Mouse (Mus musculus) limb, embryonic 11.5 days (tissue): ENCODE measurements around the gene Gps1. TPM values are rescaled to one million over a fixed set of nuclear protein-coding genes. Genes with fewer than 3 reads are reported as not detected.

Source experiments
- ATAC-seq: fragments of 200-750 bp; cut with Nextera tagmentation; 2 replicates; pipeline ENCODE4 v1.8.0; 2017; ENCODE audit warnings: low read depth; ENCODE audit not compliant: insufficient number of reproducible peaks, low FRiP score, low TSS enrichment
- DNase-seq: peaks from one replicate; pipeline ENCODE4 v3.0.0-alpha.2; 2015; ENCODE audit warnings: low spot score
- H3K27ac ChIP-seq: fragments of 300-500 bp; sonication (generic); replicated peaks from 2 replicates; pipeline ENCODE4 v1.5.1; 2014; ENCODE audit warnings: low read depth, mild to moderate bottlenecking, low read length
- H3K27me3 ChIP-seq: fragments of 300-500 bp; sonication (generic); 2 replicates; pipeline ENCODE4 v1.6.1; 2014; ENCODE audit warnings: mild to moderate bottlenecking, low read length, mixed read lengths; ENCODE audit not compliant: control insufficient read depth, insufficient read depth
- H3K36me3 ChIP-seq: fragments of 300-500 bp; sonication (generic); 2 replicates; pipeline ENCODE4 v1.6.1; 2014; ENCODE audit warnings: mild to moderate bottlenecking, low read length, moderate library complexity, mixed read lengths; ENCODE audit not compliant: control insufficient read depth, insufficient read depth
- H3K4me1 ChIP-seq: fragments of 300-500 bp; sonication (generic); 2 replicates; pipeline ENCODE4 v1.6.1; 2014; ENCODE audit warnings: low read length, mixed read lengths; ENCODE audit not compliant: control insufficient read depth, insufficient read depth
- H3K4me2 ChIP-seq: fragments of 300-500 bp; sonication (generic); 2 replicates; pipeline ENCODE4 v1.6.1; 2014; ENCODE audit warnings: low read depth, mild to moderate bottlenecking, moderate library complexity; ENCODE audit not compliant: severe bottlenecking
- H3K4me3 ChIP-seq: fragments of 300-500 bp; sonication (generic); 2 replicates; pipeline ENCODE4 v1.5.1; 2014; ENCODE audit warnings: low read depth, low read length
- H3K9ac ChIP-seq: fragments of 300-500 bp; sonication (generic); 2 replicates; pipeline ENCODE4 v1.6.1; 2014; ENCODE audit warnings: mild to moderate bottlenecking, low read length
- H3K9me3 ChIP-seq: fragments of 300-500 bp; sonication (generic); 2 replicates; pipeline ENCODE4 v1.6.1; 2016; ENCODE audit warnings: low read length; ENCODE audit not compliant: control insufficient read depth
- WGBS: fragments of 180-500 bp; shearing (Covaris S2); extraction: QIAGEN DNeasy Blood & Tissue Kit; methylation state at CpG from one replicate; pipeline ENCODE4 v1.1.7; 2014; 5-methylcytosine and 5-hydroxymethylcytosine counted together
- polyA plus RNA-seq: library from polyadenylated mRNA; unstranded; fragments of >200 nt; fragmentation: Nextera tagmentation; extraction: Ambion mirVana; gene quantifications from 2 replicates; pipeline ENCODE4 v1.2.1, GENCODE M21; 2014

The Gps1 gene
- polyA plus RNA-seq, 1 experiment from 2014 or later, result 275 TPM

- Histone ChIP-seq H3K9ac (no peak overlapping the region), H3K9me3 (no peaks in the 10 kb centered on the region), H3K4me2 (no peak overlapping the region), H3K4me1 (peaks cover 6% of the 10 kb centered on the region; the same call in 1 of the 2 replicates), H3K36me3 (peaks cover 37% of the 10 kb centered on the region), H3K4me3 (no peak overlapping the region), H3K27ac (no peak overlapping the region), H3K27me3 (no peaks in the 10 kb centered on the region)
- DNase-seq (no peak), ATAC-seq (no peak)
- WGBS, result 91% methylated on average over 3 of the region's 3 CpGs
These were observed 5.7 kb downstream of the Gps1 start for GRCm38 (mm10) chr11:120789810-120790209.

- Histone ChIP-seq H3K4me3 (no peak overlapping the region), H3K27ac (no peak overlapping the region), H3K4me2 (no peak overlapping the region), H3K9me3 (no peaks in the 10 kb centered on the region), H3K36me3 (peaks cover 32% of the 10 kb centered on the region), H3K4me1 (peaks cover 5% of the 10 kb centered on the region), H3K9ac (no peak overlapping the region), H3K27me3 (no peaks in the 10 kb centered on the region)
- DNase-seq (no peak), ATAC-seq (no peak)
- 94% methylated on average over 9 of the region's 9 CpGs for WGBS
These were observed 8.6 kb downstream of the Gps1 start for GRCm38 (mm10) chr11:120792652-120793051.

DNA sequence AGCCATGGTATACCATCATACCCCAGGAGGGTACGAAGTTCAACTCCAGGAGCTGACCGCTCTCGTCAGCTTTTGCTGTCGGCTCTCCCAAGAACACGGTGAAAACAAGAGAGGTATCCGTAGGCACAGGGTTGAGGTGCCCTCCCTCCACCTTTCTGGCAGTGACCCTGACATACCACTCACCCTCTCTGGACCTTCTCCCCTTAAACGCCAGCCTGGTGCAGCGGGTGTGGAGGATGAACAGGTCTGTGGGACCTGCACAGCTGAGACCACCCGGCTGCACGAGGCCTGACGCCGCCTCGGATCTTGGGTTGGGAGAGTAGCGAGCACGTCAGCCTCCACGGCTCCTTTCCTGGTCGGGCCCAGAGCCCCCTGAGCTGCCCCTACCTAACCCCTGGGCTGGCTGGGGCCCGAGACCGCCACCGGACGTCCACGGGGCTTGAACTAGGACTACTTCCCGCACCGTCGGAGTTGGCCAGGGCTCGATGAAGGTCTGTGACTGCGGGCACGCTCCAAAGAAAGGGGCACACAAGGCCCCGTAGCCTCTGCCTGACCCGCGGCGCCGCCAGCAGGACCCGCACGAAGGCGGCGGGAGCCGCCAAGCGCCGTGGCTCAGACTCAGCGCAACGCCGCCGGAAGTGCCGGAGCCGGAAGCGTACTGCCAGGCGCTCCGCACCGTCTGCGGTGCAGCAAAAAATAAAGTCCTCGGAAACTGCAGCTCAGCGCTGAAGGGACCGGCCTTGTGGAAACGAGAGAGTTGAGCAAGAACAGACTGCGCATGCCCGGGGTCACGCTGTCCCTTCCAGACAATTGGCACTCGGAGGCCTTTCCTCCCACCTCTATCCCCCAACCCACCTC lies 11.9 kb downstream of the Gps1 start, which contains the start of gene Dus1l:
Gene Dus1l, minus strand, starts transcription at position 648 of the 858 bp plus-strand sequence.
- H3K9ac ChIP-seq, result peak within 1 kb of the TSS; percentile 90
- H3K36me3 ChIP-seq, result peaks cover 15% of the 10 kb centered on the region; the same call in 1 of the 2 replicates
- peak within 1 kb of the TSS; percentile 90 for H3K4me2 ChIP-seq
- no peaks in the 10 kb centered on the region for H3K27me3 ChIP-seq
- H3K4me1 ChIP-seq, result peaks cover 7% of the 10 kb centered on the region
- peak within 1 kb of the TSS; percentile 57; the same call in 1 of the 2 replicates for H3K27ac ChIP-seq
- 2% methylated on average over 59 of the region's 59 CpGs for WGBS
- DNase-seq, result peak; percentile 100
- ATAC-seq, result peak; percentile 71
- peak within 1 kb of the TSS; percentile 98 for H3K4me3 ChIP-seq
- no peaks in the 10 kb centered on the region for H3K9me3 ChIP-seq

DNA sequence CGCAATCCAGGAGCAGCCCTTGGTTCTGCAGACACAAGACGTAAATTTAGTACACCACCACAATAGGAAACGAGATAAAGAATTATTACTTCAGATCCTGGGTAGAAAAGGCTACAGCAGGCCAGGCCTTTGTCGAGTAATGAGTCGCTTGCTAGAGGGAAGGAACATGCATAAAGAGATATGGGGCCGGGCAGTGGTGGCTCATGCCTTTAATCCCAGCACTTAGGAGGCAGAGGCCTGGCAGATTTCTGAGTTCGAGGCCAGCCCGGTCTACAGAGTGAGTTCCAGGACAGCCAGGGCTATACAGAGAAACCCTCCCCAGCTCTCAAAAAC lies 12.5 kb downstream of the Gps1 start:
- H3K27ac ChIP-seq, result peak overlapping the region; percentile 57; the same call in 1 of the 2 replicates
- H3K36me3 ChIP-seq, result peaks cover 15% of the 10 kb centered on the region; the same call in 1 of the 2 replicates
- ATAC-seq (no peak), DNase-seq (no peak)
- no peaks in the 10 kb centered on the region for H3K9me3 ChIP-seq
- H3K27me3 ChIP-seq, result no peaks in the 10 kb centered on the region
- peaks cover 7% of the 10 kb centered on the region for H3K4me1 ChIP-seq
- H3K4me2 ChIP-seq, result peak overlapping the region; percentile 29; the same call in 1 of the 2 replicates
- H3K9ac ChIP-seq, result peak overlapping the region; percentile 28; the same call in 1 of the 2 replicates
- 33% methylated on average over 8 of the region's 8 CpGs for WGBS
- peak overlapping the region; percentile 98 for H3K4me3 ChIP-seq

GRCm38 (mm10) chr11:120798244-120798643 lies 14.2 kb downstream of the Gps1 start:
- 87% methylated on average over 3 of the region's 3 CpGs for WGBS
- H3K4me2 ChIP-seq, result no peak overlapping the region
- H3K4me3 ChIP-seq, result no peak overlapping the region
- ATAC-seq (no peak), DNase-seq (no peak)
- H3K9me3 ChIP-seq, result no peaks in the 10 kb centered on the region
- no peak overlapping the region for H3K27ac ChIP-seq
- peaks cover 7% of the 10 kb centered on the region for H3K4me1 ChIP-seq
- no peak overlapping the region for H3K9ac ChIP-seq
- H3K36me3 ChIP-seq, result peaks cover 2% of the 10 kb centered on the region; the same call in 1 of the 2 replicates
- no peaks in the 10 kb centered on the region for H3K27me3 ChIP-seq

DNA sequence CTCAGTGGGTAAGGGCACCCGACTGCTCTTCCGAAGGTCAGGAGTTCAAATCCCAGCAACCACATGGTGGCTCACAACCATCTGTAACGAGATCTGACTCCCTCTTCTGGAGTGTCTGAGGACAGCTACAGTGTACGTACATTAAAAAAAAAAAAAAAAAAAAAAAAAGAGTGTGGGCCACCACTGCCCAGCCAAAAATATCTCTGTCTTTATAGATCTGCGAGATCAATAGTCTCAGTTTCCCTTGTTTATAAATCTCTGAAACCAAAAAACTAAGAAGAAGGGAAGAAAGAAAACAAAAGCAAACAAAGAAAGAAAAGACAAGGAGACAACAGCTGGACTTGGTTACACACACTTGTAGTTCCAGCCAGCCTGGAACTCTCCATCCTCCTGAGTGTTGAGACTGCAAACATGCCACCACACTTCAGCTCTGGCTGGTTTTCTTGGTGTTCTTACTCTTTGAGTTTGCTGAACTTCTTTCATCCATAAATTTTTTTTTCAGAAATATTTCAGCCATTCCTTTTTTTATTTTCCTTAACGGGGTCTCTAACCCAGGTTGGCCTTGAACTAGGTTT lies 15.3 kb downstream of the Gps1 start:
- no peak overlapping the region for H3K9ac ChIP-seq
- H3K4me1 ChIP-seq, result peaks cover 7% of the 10 kb centered on the region
- no peaks in the 10 kb centered on the region for H3K27me3 ChIP-seq
- H3K36me3 ChIP-seq, result no peaks in the 10 kb centered on the region
- H3K4me2 ChIP-seq, result no peak overlapping the region
- DNase-seq (no peak), ATAC-seq (no peak)
- H3K27ac ChIP-seq, result no peak overlapping the region
- no peak overlapping the region for H3K4me3 ChIP-seq
- 75% methylated on average over 6 of the region's 6 CpGs for WGBS
- H3K9me3 ChIP-seq, result no peaks in the 10 kb centered on the region

- Histone ChIP-seq H3K9me3 (no peaks in the 10 kb centered on the region), H3K4me3 (no peak overlapping the region)
These were observed 16.2 kb downstream of the Gps1 start for GRCm38 (mm10) chr11:120800061-120800904.

GRCm38 (mm10) chr11:120804274-120804673 lies 20.2 kb downstream of the Gps1 start:
- 82% methylated on average over 7 of the region's 7 CpGs for WGBS
- Histone ChIP-seq H3K36me3 (peaks cover 30% of the 10 kb centered on the region), H3K4me1 (peaks cover 2% of the 10 kb centered on the region; the same call in 1 of the 2 replicates), H3K9ac (no peak overlapping the region), H3K4me3 (no peak overlapping the region), H3K4me2 (no peak overlapping the region), H3K9me3 (no peaks in the 10 kb centered on the region), H3K27ac (no peak overlapping the region), H3K27me3 (no peaks in the 10 kb centered on the region)
- ATAC-seq (no peak), DNase-seq (no peak)

More at GRCm38 (mm10) chr11:120800061-120800904, 16.2 kb downstream of the Gps1 start:
- Histone ChIP-seq H3K36me3 (no peaks in the 10 kb centered on the region), H3K4me1 (peaks cover 5% of the 10 kb centered on the region), H3K9ac (peak overlapping the region; percentile 47; the same call in 1 of the 2 replicates), H3K27ac (no peak overlapping the region), H3K4me2 (no peak overlapping the region), H3K27me3 (no peaks in the 10 kb centered on the region)
- 13% methylated on average over 10 of the region's 10 CpGs for WGBS
- peak; percentile 95 for DNase-seq
- ATAC-seq, result peak; percentile 63; the same call in 1 of the 2 replicates
